8 mouse cellular contexts compared by ENCODE assay signal in genomic region chr15:88819026-88819905, GRCm38 (mm10). TPM values are rescaled to one million over a fixed set of nuclear protein-coding genes. Genes with fewer than 3 reads are reported as not detected.
DNase-seq lines count a peak whose midpoint lies in the region; ATAC-seq lines count a peak whose summit lies in the region.

Gene Alg12, minus strand, starts transcription at chr15:88819318.
Gene Creld2, plus strand, starts transcription at chr15:88819646.

- WGBS in hindbrain, embryonic 12.5 days = under 1% methylated on average over 74 of the region's 88 CpGs

- H3K27ac ChIP-seq in hindbrain, embryonic 12.5 days = peak within 1 kb of the TSS; percentile 86

- peak within 1 kb of the TSS; percentile 88 for H3K9ac ChIP-seq in hindbrain, embryonic 12.5 days

- peak; percentile 100 for DNase-seq in NIH3T3 (ENCODE audit: low read depth)
- DNase-seq in cerebellum, postnatal 10 days = peak; percentile 99 to 100
- peak; percentile 100 for DNase-seq in frontal cortex, postnatal 10 days (ENCODE audit: low spot score in 2 of 2)
- peak; percentile 99 to 100 for DNase-seq in layer of hippocampus, postnatal 14 days (ENCODE audit: low spot score in 2 of 2)
- DNase-seq in lung, postnatal 14 days = peak; percentile 99
- DNase-seq in retina, adult 2 months (ENCODE audit: low read depth, low spot score) = peak; percentile 95
- peak; percentile 98 to 100 for DNase-seq in thymus, postnatal 36 days

- H3K36me3 ChIP-seq in hindbrain, embryonic 12.5 days = peaks cover 46% of the 10 kb centered on the region

- peak within 1 kb of the TSS; percentile 82 for H3K4me3 ChIP-seq in hindbrain, embryonic 12.5 days

- no peaks in the 10 kb centered on the region for H3K9me3 ChIP-seq in hindbrain, embryonic 12.5 days (replicated peaks)

- peaks cover 19% of the 10 kb centered on the region for H3K4me1 ChIP-seq in hindbrain, embryonic 12.5 days

- no peaks in the 10 kb centered on the region for H3K27me3 ChIP-seq in hindbrain, embryonic 12.5 days

- peak; percentile 98 for ATAC-seq in hindbrain, embryonic 12.5 days (ENCODE audit: low FRiP score)

- H3K4me2 ChIP-seq in hindbrain, embryonic 12.5 days (replicated peaks) = peak within 1 kb of the TSS; percentile 88

RNA-seq across cellular contexts. Expression of gene Alg12, which starts in this region (rescaled TPM):
- 9.1 and 9.9 TPM in 2 replicates for polyA plus RNA-seq in hindbrain, embryonic 12.5 days (2016; fragmentation: Nextera tagmentation; extraction: Ambion mirVana)
- total RNA-seq in layer of hippocampus, postnatal 14 days (2021) = 10 to 100 TPM in 1 of 2 experiments, 1 to 10 TPM in 1; 9.2 to 12.0 TPM

RNA-seq across cellular contexts. Expression of gene Creld2, which starts in this region (rescaled TPM):
- 65.2 and 74.8 TPM in 2 replicates for polyA plus RNA-seq in hindbrain, embryonic 12.5 days (2016; fragmentation: Nextera tagmentation; extraction: Ambion mirVana)
- total RNA-seq in layer of hippocampus, postnatal 14 days (2021) = 10 to 100 TPM; 17.3 to 26.1 TPM

Comparison
In these comparisons a context has a peak if more than half of its experiments do, and no peak if none do; other contexts are left out.
1. Peak in every context shown above with its lines: DNase-seq, ATAC-seq, H3K4me3 ChIP-seq and H3K27ac ChIP-seq.